Mouse (Mus musculus) kidney, embryonic 15.5 days (tissue): ENCODE data around the gene Serpina3k. TPM values are rescaled to one million over a fixed set of nuclear protein-coding genes. Genes with fewer than 3 reads are reported as not detected.

Experiments used
- polyA plus RNA-seq: library from polyadenylated mRNA; unstranded; fragments of >200 nt; fragmentation: Nextera tagmentation; extraction: Ambion mirVana; gene quantifications from 2 replicates; pipeline ENCODE4 v1.2.1, GENCODE M21; 2015

The Serpina3k gene
- polyA plus RNA-seq, 1 experiment from 2014 or later, result not detected

Other genes with a start within 250 kb of the Serpina3k start
- not detected in 2 replicates for gene Serpina5, start 237.4 kb upstream of the Serpina3k start, polyA plus RNA-seq
- not detected in 2 replicates for gene Serpina3a, start 225.8 kb upstream of the Serpina3k start, polyA plus RNA-seq
- 0.08 and 0.14 TPM in 2 replicates for gene Serpina3b, start 210.5 kb upstream of the Serpina3k start, polyA plus RNA-seq
- gene Serpina3c, start 184.6 kb upstream of the Serpina3k start, polyA plus RNA-seq, result not detected in 2 replicates
- gene Serpina3f, start 123.9 kb upstream of the Serpina3k start, polyA plus RNA-seq, result 0.30 TPM in 1 of 2 replicates, not detected in the other
- gene Serpina3g, start 102.2 kb upstream of the Serpina3k start, polyA plus RNA-seq, result 8.5 and 8.8 TPM in 2 replicates
- 0.14 and 0.24 TPM in 2 replicates for gene Serpina3i, start 75.4 kb upstream of the Serpina3k start, polyA plus RNA-seq
- 0.10 TPM in 1 of 2 replicates, not detected in the other for gene Serpina3j, start 23.9 kb upstream of the Serpina3k start, polyA plus RNA-seq
- gene Serpina3m, start within 50 bp of the Serpina3k start, polyA plus RNA-seq, result not detected in 2 replicates
- gene Serpina3n, start 68.2 kb downstream of the Serpina3k start, polyA plus RNA-seq, result 0.08 TPM in 1 of 2 replicates, not detected in the other
- 0.17 TPM in 1 of 2 replicates, not detected in the other for gene Gsc, start 134.8 kb downstream of the Serpina3k start, polyA plus RNA-seq